Mouse (Mus musculus): ENCODE results near the gene Tbxa2r.

Gene Tbxa2r

GRCm38 (mm10) chr10:81356991-81357844 is 28.7 kb downstream of the Tbxa2r start, which contains the start of gene Mfsd12:
Mfsd12 (plus strand) TSS chr10:81357491.
- ChIA-PET POLR2A (interaction anchor here in 3 of 4 experiments (0.8 to 2.2 kb wide), 13 partner anchors 8 to 427 kb away, joined by 3 to 11 read pairs (median 5); partner anchors contain the start of genes 4930404N11Rik (in 2 of the 3), Cactin (in 1 of the 3), Fzr1 (in 1 of the 3) and Gadd45b (in 1 of the 3)), CTCF (interaction anchor here in 3 of 4 experiments (0.5 to 1.2 kb wide), 8 partner anchors 9 to 1861 kb away, joined by 3 to 5 read pairs (median 3); no protein-coding TSS in a partner anchor)

- ChIA-PET POLR2A (interaction anchor here in 2 of 4 experiments (0.6 to 5.1 kb wide), 7 partner anchors 8 to 41 kb away, joined by 3 to 31 read pairs (median 5); partner anchors contain the start of genes Fzr1 (in 2 of the 2), 4930404N11Rik (in 1 of the 2) and Cactin (in 1 of the 2)), CTCF (interaction anchor here in 2 of 4 experiments (0.7 to 1.3 kb wide), 3 partner anchors 12 to 166 kb away, joined by 3 to 5 read pairs (median 3); partner anchors contain the start of gene Pip5k1c (in 1 of the 2))
Observed at GRCm38 (mm10) chr10:81358209-81358608, 29.7 kb downstream of the Tbxa2r start.

DNA sequence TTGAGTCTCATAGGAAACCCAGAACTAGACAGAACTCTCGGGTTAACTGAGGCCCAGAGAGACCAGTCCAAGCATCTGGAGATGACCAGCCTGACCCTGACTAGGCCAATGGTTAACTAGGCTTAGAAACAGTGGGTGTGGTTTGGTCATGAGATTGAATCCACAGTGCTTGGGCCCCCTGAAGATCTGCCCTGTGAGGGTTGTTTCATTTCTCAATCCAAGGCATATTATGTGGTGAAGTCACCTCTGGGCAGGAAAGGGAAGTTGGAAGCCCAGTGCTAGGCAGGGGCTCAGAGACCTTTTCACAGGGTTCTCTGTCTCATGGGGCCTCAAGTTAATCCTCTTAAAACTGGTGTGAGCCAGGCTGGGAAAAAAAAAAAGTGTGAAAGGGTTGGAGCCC is 30.3 kb downstream of the Tbxa2r start:
- ChIA-PET POLR2A (interaction anchor here in 2 of 4 experiments (0.5 to 5.1 kb wide), 5 partner anchors 13 to 1655 kb away, joined by 3 to 31 read pairs (median 3); partner anchors contain the start of genes Cactin (in 1 of the 2) and Fzr1 (in 1 of the 2)), CTCF (interaction anchor here in 2 of 4 experiments (0.6 to 1.3 kb wide), 4 partner anchors 12 to 373 kb away, joined by 3 to 5 read pairs (median 3); partner anchors contain the start of gene Pip5k1c (in 1 of the 2))

GRCm38 (mm10) chr10:81360721-81361120 is 32.2 kb downstream of the Tbxa2r start:
- POLR2A ChIA-PET, result interaction anchor here in 3 of 4 experiments (0.6 to 5.5 kb wide), 24 partner anchors 9 to 1193 kb away, joined by 3 to 35 read pairs (median 4); partner anchors contain the start of genes Dohh (in 2 of the 3), Fzr1 (in 2 of the 3), Gm48551 (in 2 of the 3) and Pip5k1c (in 2 of the 3)
- CTCF ChIA-PET, result interaction anchor here in 2 of 4 experiments (0.7 to 2.2 kb wide), 10 partner anchors 10 to 71 kb away, joined by 3 to 13 read pairs (median 4); partner anchors contain the start of genes Fzr1 (in 2 of the 2), Hmg20b (in 2 of the 2), Gipc3 (in 1 of the 2) and Pip5k1c (in 1 of the 2)

- CTCF ChIA-PET, result interaction anchor here in 3 of 4 experiments (0.6 to 1.5 kb wide), 12 partner anchors 12 to 801 kb away, joined by 3 to 12 read pairs (median 3); partner anchors contain the start of genes Hmg20b (in 1 of the 3) and Pip5k1c (in 1 of the 3)
Observed at GRCm38 (mm10) chr10:81362336-81362949, 33.9 kb downstream of the Tbxa2r start.

GRCm38 (mm10) chr10:81363436-81364346 is 35.2 kb downstream of the Tbxa2r start:
- ChIA-PET CTCF (interaction anchor here (0.6 to 1.6 kb wide), 10 partner anchors 15 to 917 kb away, joined by 3 to 5 read pairs (median 3); partner anchors contain the start of gene Pip5k1c (in 1 of the 4)), POLR2A (interaction anchor here in 3 of 4 experiments (0.5 to 8.1 kb wide), 31 partner anchors 8 to 1484 kb away, joined by 3 to 87 read pairs (median 4); partner anchors contain the start of genes Fzr1 (in 3 of the 3), Pip5k1c (in 1 of the 3) and Zfr2 (in 1 of the 3))

More at GRCm38 (mm10) chr10:81362336-81362949, 33.9 kb downstream of the Tbxa2r start:
- POLR2A ChIA-PET, result interaction anchor here in 3 of 4 experiments (0.6 to 5.5 kb wide), 20 partner anchors 8 to 96 kb away, joined by 3 to 35 read pairs (median 4); partner anchors contain the start of genes Fzr1 (in 2 of the 3), Apba3 (in 1 of the 3), Cactin (in 1 of the 3) and Dohh (in 1 of the 3)

GRCm38 (mm10) chr10:81364666-81365065 is 36.1 kb downstream of the Tbxa2r start:
- POLR2A ChIA-PET, result interaction anchor here in 3 of 4 experiments (0.6 to 8.1 kb wide), 23 partner anchors 9 to 416 kb away, joined by 3 to 87 read pairs (median 4); partner anchors contain the start of genes Fzr1 (in 2 of the 3), Pip5k1c (in 1 of the 3) and Tbxa2r (in 1 of the 3)
- CTCF ChIA-PET, result interaction anchor here in 3 of 4 experiments (0.7 to 1.6 kb wide), 5 partner anchors 14 to 178 kb away, joined by 3 to 5 read pairs (median 3); partner anchors contain the start of gene Pip5k1c (in 1 of the 3)

DNA sequence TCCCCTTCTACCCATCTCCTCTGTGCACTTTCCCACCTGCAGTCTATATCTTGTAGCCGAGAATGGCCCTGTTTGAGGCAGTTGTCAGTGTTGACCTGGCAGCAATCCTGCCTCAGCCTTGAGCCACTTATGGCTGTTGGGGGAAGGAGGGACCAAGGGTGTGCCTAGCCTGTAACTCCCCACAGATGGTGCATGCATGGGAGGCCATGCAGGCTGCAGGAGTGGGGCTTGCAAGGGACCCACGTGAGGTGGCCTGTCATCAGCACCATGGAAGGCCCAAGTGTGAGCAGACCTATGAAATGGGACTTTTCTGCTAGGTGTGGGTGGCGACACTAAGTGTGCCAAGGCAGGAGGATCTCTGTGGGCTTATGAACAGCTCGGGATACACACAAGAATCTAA is 36.5 kb downstream of the Tbxa2r start:
- ChIA-PET CTCF (interaction anchor here in 1 of 4 experiments (1.0 to 1.7 kb wide), 4 partner anchors 14 to 85 kb away, joined by 3 to 8 read pairs (median 3); partner anchors contain the start of gene Pip5k1c), POLR2A (interaction anchor here (0.9 to 8.1 kb wide), 30 partner anchors 8 to 180 kb away, joined by 3 to 87 read pairs (median 6); partner anchors contain the start of genes Dohh (in 3 of the 4), Gm48551 (in 3 of the 4), Fzr1 (in 2 of the 4) and Mfsd12 (in 2 of the 4))

GRCm38 (mm10) chr10:81365672-81366476 is 37.3 kb downstream of the Tbxa2r start, which contains the start of gene 4930404N11Rik:
4930404N11Rik (minus strand) TSS chr10:81365816.
- ChIA-PET POLR2A (interaction anchor here (0.6 to 8.1 kb wide), 47 partner anchors 9 to 181 kb away, joined by 3 to 87 read pairs (median 4); partner anchors contain the start of genes Dohh (in 3 of the 4), Gm48551 (in 3 of the 4), Fzr1 (in 2 of the 4) and Mfsd12 (in 2 of the 4)), CTCF (interaction anchor here in 1 of 4 experiments (0.6 to 1.7 kb wide), 8 partner anchors 9 to 480 kb away, joined by 3 to 8 read pairs (median 3); partner anchors contain the start of genes Celf5, Gipc3, Hmg20b and Pip5k1c)

GRCm38 (mm10) chr10:81366477-81367206 is 38.1 kb downstream of the Tbxa2r start:
- ChIA-PET CTCF (interaction anchor here in 1 of 4 experiments (0.6 to 1.7 kb wide), 6 partner anchors 10 to 74 kb away, joined by 3 to 8 read pairs (median 4); partner anchors contain the start of genes Gipc3, Hmg20b and Pip5k1c), POLR2A (interaction anchor here (0.6 to 8.1 kb wide), 44 partner anchors 10 to 174 kb away, joined by 3 to 87 read pairs (median 4); partner anchors contain the start of genes Dohh (in 3 of the 4), Gm48551 (in 3 of the 4), Cactin (in 2 of the 4) and Fzr1 (in 2 of the 4))

GRCm38 (mm10) chr10:81367207-81367495 is 38.6 kb downstream of the Tbxa2r start:
- ChIA-PET CTCF (interaction anchor here in 1 of 4 experiments (0.7 to 1.7 kb wide), 3 partner anchors 10 to 62 kb away, joined by 3 to 6 read pairs (median 4); partner anchors contain the start of gene Hmg20b), POLR2A (interaction anchor here (0.8 to 8.1 kb wide), 24 partner anchors 9 to 174 kb away, joined by 3 to 87 read pairs (median 5); partner anchors contain the start of genes Fzr1 (in 2 of the 4), Pip5k1c (in 2 of the 4), Cactin (in 1 of the 4) and Dohh (in 1 of the 4))

DNA sequence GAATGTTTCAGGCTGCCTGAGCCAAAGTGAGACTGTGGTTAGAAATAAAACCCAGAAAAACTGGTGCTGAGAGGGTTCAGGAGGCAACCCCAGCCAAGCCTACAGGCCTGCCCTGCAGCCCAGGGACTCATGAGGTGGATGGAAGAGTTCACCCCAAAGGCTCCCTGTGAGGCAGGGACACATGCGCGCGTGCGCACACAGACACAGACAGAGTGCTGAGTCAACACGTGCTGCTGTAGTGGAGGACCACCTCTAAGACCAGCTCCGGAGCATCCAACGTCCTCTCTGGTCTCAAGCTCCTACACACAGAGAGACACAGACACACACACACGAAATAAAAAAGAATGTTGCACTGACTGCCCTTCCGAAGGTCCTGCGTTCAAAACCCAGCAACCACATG is 46.8 kb downstream of the Tbxa2r start:
- POLR2A ChIA-PET, result interaction anchor here in 2 of 4 experiments (0.5 to 8.9 kb wide), 8 partner anchors 8 to 851 kb away, joined by 3 to 87 read pairs (median 17); partner anchors contain the start of gene 4930404N11Rik (in 1 of the 2)
- CTCF ChIA-PET, result interaction anchor here in 1 of 4 experiments (1.0 kb wide), 1 partner anchor 21 kb away, joined by 3 read pairs; no protein-coding TSS in a partner anchor

DNA sequence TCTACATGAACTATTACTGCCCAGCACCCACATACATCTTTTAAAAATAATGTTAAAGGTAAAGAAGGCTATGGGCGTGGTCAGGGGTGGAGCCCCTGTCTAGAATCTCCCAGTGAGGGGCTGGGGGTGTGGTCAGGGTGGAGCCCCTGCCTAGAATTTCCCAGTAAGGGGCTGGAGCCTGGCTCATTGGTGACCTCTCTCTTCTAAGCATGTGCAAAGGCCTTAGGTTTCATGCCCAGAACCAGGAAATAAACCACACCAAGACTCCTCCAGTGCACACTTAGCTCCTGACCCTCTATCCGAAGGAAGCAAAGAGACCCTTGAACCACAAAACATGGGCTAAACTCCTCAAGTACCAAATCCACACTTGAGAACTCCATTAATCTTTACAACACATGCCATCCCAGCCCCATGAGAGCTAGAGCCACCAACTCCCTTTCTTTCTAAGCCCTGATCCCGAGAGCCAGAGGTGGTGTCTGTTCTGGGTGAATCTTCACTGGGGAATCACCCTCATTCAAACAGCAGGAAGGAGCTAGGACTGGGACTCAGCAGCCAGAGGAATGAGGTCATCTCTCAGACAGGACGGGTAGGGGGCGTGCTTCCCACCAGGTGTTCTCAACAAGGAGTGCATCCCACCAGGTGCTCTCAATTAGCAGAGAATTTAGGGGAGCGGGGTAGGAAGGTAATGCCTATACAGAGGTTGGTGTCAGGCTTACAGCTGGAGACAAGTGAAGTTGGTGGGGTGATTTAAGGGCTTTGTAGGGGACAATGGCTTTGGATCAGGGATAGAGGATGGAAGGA is 48.2 kb downstream of the Tbxa2r start:
- POLR2A ChIA-PET, result interaction anchor here in 3 of 4 experiments (0.5 to 8.9 kb wide), 43 partner anchors 9 to 700 kb away, joined by 3 to 87 read pairs (median 5); partner anchors contain the start of genes Cactin (in 3 of the 3), 4930404N11Rik (in 2 of the 3), Hmg20b (in 2 of the 3) and Mfsd12 (in 2 of the 3)

More for the DNA sequence above, 48.2 kb downstream of the Tbxa2r start:
- CTCF ChIA-PET, result interaction anchor here in 3 of 4 experiments (0.6 to 3.0 kb wide), 15 partner anchors 10 to 175 kb away, joined by 3 to 25 read pairs (median 3); partner anchors contain the start of genes 4930404N11Rik (in 1 of the 3), Celf5 (in 1 of the 3), Hmg20b (in 1 of the 3) and Pip5k1c (in 1 of the 3)
